In the genomic region with DNA sequence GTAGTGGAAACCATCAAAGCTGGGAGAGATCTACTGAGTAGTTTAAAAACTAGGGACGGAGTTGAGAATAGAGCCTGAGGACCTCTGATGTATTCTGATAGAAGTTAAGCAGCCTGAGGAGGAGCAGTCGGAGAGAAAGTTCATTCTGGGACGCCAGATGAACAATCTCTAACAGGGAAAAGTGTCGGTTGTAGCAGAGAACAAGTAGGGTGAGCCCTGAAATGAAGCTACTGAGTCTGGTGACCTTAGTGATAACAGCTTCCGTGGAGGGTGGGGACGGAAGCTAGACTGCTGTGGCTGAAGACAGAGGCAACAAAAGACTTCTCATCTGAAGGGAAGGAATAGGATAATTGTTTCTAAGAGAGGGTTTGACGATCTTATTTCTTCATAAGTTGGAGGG, we compare ENCODE assay signal across 13 mouse cellular contexts. TPM values are rescaled to one million over a fixed set of nuclear protein-coding genes. Genes with fewer than 3 reads are reported as not detected.
DNase-seq lines count a peak whose midpoint lies in the region; ATAC-seq lines count a peak whose summit lies in the region.
"Had no signal": no experiment of that assay in that cellular context is flagged by ENCODE, and none has a peak within 500 bp of the region (broad histone marks: within the 10 kb centered on the region; RNA-seq: fewer than 3 reads in every experiment).

No protein-coding gene starts in this region.

- H3K9ac ChIP-seq in heart, embryonic 16.5 days (ENCODE audit: low read length): no peak overlapping the region
- H3K9ac ChIP-seq in midbrain, embryonic 16.5 days (ENCODE audit: low read depth, low read length): no peak overlapping the region
- H3K9ac ChIP-seq: forebrain, postnatal 0 days had no signal

- no peaks in the 10 kb centered on the region for H3K36me3 ChIP-seq in heart, embryonic 16.5 days (ENCODE audit: control insufficient read depth, insufficient read depth)
- H3K36me3 ChIP-seq in midbrain, embryonic 16.5 days (ENCODE audit: control insufficient read depth, insufficient read depth, low read length): no peaks in the 10 kb centered on the region
- H3K36me3 ChIP-seq: heart, embryonic 10.5 days had no signal

- WGBS in heart, embryonic 16.5 days: 31% methylated on average over 7 of the region's 7 CpGs
- WGBS in midbrain, embryonic 16.5 days: 65% methylated on average over 7 of the region's 7 CpGs

- no peak overlapping the region; the same call in 1 of the 2 replicates for H3K27ac ChIP-seq in heart, embryonic 16.5 days (ENCODE audit: low read length)
- no peak overlapping the region for H3K27ac ChIP-seq in midbrain, embryonic 16.5 days (ENCODE audit: low read length)
- H3K27ac ChIP-seq: heart, embryonic 10.5 days; hindbrain, postnatal 0 days; macrophage had no signal

- 0 out of 2 replicates have a peak, but pooled peaks cover 2% of the 10 kb centered on the region for H3K27me3 ChIP-seq in heart, embryonic 16.5 days (ENCODE audit: control insufficient read depth, insufficient read depth, low read length)
- no peaks in the 10 kb centered on the region for H3K27me3 ChIP-seq in midbrain, embryonic 16.5 days (ENCODE audit: control insufficient read depth, insufficient read depth, low read depth, low read length)

- no peak for ATAC-seq in heart, embryonic 16.5 days (replicated peaks; ENCODE audit: extremely low read depth, insufficient read depth, low FRiP score)
- ATAC-seq in megakaryocyte, adult 5-6 weeks (ENCODE audit: poor library complexity, severe bottlenecking): 0 out of 2 replicates have a peak, but pooled peaks have one; percentile 25
- ATAC-seq in midbrain, embryonic 16.5 days: no peak
- ATAC-seq: forebrain, postnatal 0 days; hindbrain, postnatal 0 days had no signal

- no peak overlapping the region for H3K4me3 ChIP-seq in heart, embryonic 16.5 days (ENCODE audit: low read length)
- H3K4me3 ChIP-seq in midbrain, embryonic 16.5 days (ENCODE audit: low read depth, low read length): no peak overlapping the region
- H3K4me3 ChIP-seq: heart, embryonic 10.5 days had no signal

- H3K4me2 ChIP-seq in heart, embryonic 16.5 days (ENCODE audit: low read depth, low read length): peak overlapping the region; percentile 18; the same call in 1 of the 2 replicates
- no peak overlapping the region for H3K4me2 ChIP-seq in midbrain, embryonic 16.5 days (ENCODE audit: low read length)

- H3K9me3 ChIP-seq in heart, embryonic 16.5 days (replicated peaks; ENCODE audit: control insufficient read depth, low read length): no peaks in the 10 kb centered on the region
- H3K9me3 ChIP-seq in midbrain, embryonic 16.5 days (replicated peaks; ENCODE audit: control insufficient read depth, low read length, poor library complexity, severe bottlenecking): no peaks in the 10 kb centered on the region
- H3K9me3 ChIP-seq: heart, embryonic 10.5 days had no signal

- DNase-seq in heart, postnatal 4 days: no peak
- peak; percentile 11 to 31 for DNase-seq in CD8-positive naive resting alpha-beta T cell, adult 2 months (ENCODE audit: low read depth in 2 of 2, low spot score in 2 of 2)
- peak; percentile 52 for DNase-seq in induced T-regulatory cell, adult 2 months (ENCODE audit: low read depth)
- DNase-seq in embryo, embryonic 10 days (ENCODE audit: low spot score): no peak
- DNase-seq in left cerebral cortex, adult 8-10 months (ENCODE audit: low spot score in 2 of 2): no peak
- DNase-seq: cerebellum, postnatal 10 days; forebrain, postnatal 0 days had no signal

- H3K4me1 ChIP-seq in heart, embryonic 16.5 days (ENCODE audit: control insufficient read depth, insufficient read depth, low read length): no peaks in the 10 kb centered on the region; the same call in none of the 2 replicates
- no peaks in the 10 kb centered on the region for H3K4me1 ChIP-seq in midbrain, embryonic 16.5 days (ENCODE audit: control insufficient read depth, insufficient read depth, low read length)

RNA-seq across cellular contexts. Expression of gene Stim1, which starts 47.8 kb away (rescaled TPM):
- polyA plus RNA-seq in heart, embryonic 16.5 days (2015; fragmentation: Nextera tagmentation; extraction: Ambion mirVana): 16.2 and 18.5 TPM in 2 replicates
- 10 to 100 TPM; 23.9 to 24.0 TPM for total RNA-seq in heart, postnatal 4 days (2021)
- 28.0 and 28.8 TPM in 2 replicates for total RNA-seq in megakaryocyte, adult 5-6 weeks (2015)
- total RNA-seq in megakaryocyte, adult 5-6 weeks (2017): 35.5 and 59.3 TPM in 2 replicates
- 10.2 and 12.5 TPM in 2 replicates for polyA plus RNA-seq in midbrain, embryonic 16.5 days (2015; fragmentation: Nextera tagmentation; extraction: Ambion mirVana)
- 10 to 100 TPM; 87.0 to 97.5 (median 94.7) TPM for total RNA-seq in left cerebral cortex, adult 8-10 months (2022)

RNA-seq across cellular contexts. Expression of gene Rhog, which starts 59.6 kb away (rescaled TPM):
- 54.1 and 59.6 TPM in 2 replicates for polyA plus RNA-seq in heart, embryonic 16.5 days (2015; fragmentation: Nextera tagmentation; extraction: Ambion mirVana)
- 10 to 100 TPM; 37.0 to 39.2 TPM for total RNA-seq in heart, postnatal 4 days (2021)
- total RNA-seq in megakaryocyte, adult 5-6 weeks (2015): 359 and 397 TPM in 2 replicates
- total RNA-seq in megakaryocyte, adult 5-6 weeks (2017): 89.0 and 112 TPM in 2 replicates
- polyA plus RNA-seq in midbrain, embryonic 16.5 days (2015; fragmentation: Nextera tagmentation; extraction: Ambion mirVana): 12.8 and 14.6 TPM in 2 replicates
- total RNA-seq in left cerebral cortex, adult 8-10 months (2022): 10 to 100 TPM; 34.4 to 46.5 (median 39.2) TPM

Comparison
In these comparisons a context has a peak if more than half of its experiments do, and no peak if none do; other contexts are left out.
1. DNase-seq: peak in CD8-positive naive resting alpha-beta T cell, adult 2 months (2 of 2) and induced T-regulatory cell, adult 2 months (single experiment); none in heart, postnatal 4 days (single experiment), embryo, embryonic 10 days (single experiment) and left cerebral cortex, adult 8-10 months (0 of 2).